Mouse (Mus musculus) forebrain, embryonic 15.5 days (tissue): ENCODE data around the gene Cnep1r1. TPM values are rescaled to one million over a fixed set of nuclear protein-coding genes. Genes with fewer than 3 reads are reported as not detected.

Source experiments
- ATAC-seq: fragments of 200-750 bp; cut with Nextera tagmentation; replicated peaks from 2 replicates; pipeline ENCODE4 v1.8.0; 2017; ENCODE audit warnings: mild to moderate bottlenecking, moderate TSS enrichment, moderate library complexity
- H3K27ac ChIP-seq: fragments of 300-500 bp; sonication (generic); replicated peaks from 2 replicates; pipeline ENCODE4 v1.5.1; 2015; ENCODE audit warnings: mild to moderate bottlenecking, inconsistent platforms
- H3K27me3 ChIP-seq: fragments of 300-500 bp; sonication (generic); 2 replicates; pipeline ENCODE4 v1.6.1; 2015; ENCODE audit warnings: inconsistent platforms
- H3K36me3 ChIP-seq: fragments of 300-500 bp; sonication (generic); 2 replicates; pipeline ENCODE4 v1.6.1; 2015; ENCODE audit warnings: mild to moderate bottlenecking, inconsistent platforms
- H3K4me1 ChIP-seq: fragments of 300-500 bp; sonication (generic); 2 replicates; pipeline ENCODE4 v1.6.1; 2015; ENCODE audit warnings: inconsistent platforms
- H3K4me2 ChIP-seq: fragments of 300-500 bp; sonication (generic); replicated peaks from 2 replicates; pipeline ENCODE4 v1.6.1; 2015; ENCODE audit warnings: mild to moderate bottlenecking, inconsistent platforms
- H3K4me3 ChIP-seq: fragments of 300-500 bp; sonication (generic); 2 replicates; pipeline ENCODE4 v1.5.1; 2015; ENCODE audit warnings: mild to moderate bottlenecking, inconsistent platforms
- H3K9ac ChIP-seq: fragments of 300-500 bp; sonication (generic); replicated peaks from 2 replicates; pipeline ENCODE4 v1.6.1; 2015; ENCODE audit warnings: mild to moderate bottlenecking, inconsistent platforms
- H3K9me3 ChIP-seq: fragments of 300-500 bp; sonication (generic); 2 replicates; pipeline ENCODE4 v1.6.1; 2016; ENCODE audit warnings: inconsistent platforms
- WGBS: fragments of 180-500 bp; shearing (Covaris S2); methylation state at CpG from one replicate; pipeline ENCODE4 v1.1.7; 2015; ENCODE audit warnings: mixed read lengths; 5-methylcytosine and 5-hydroxymethylcytosine counted together
- polyA plus RNA-seq: library from polyadenylated mRNA; unstranded; fragments of >200 nt; fragmentation: Nextera tagmentation; extraction: Ambion mirVana; gene quantifications from 2 replicates; pipeline ENCODE4 v1.2.1, GENCODE M21; 2015

Cnep1r1 gene
- 48.4 and 48.9 TPM in 2 replicates for polyA plus RNA-seq

DNA sequence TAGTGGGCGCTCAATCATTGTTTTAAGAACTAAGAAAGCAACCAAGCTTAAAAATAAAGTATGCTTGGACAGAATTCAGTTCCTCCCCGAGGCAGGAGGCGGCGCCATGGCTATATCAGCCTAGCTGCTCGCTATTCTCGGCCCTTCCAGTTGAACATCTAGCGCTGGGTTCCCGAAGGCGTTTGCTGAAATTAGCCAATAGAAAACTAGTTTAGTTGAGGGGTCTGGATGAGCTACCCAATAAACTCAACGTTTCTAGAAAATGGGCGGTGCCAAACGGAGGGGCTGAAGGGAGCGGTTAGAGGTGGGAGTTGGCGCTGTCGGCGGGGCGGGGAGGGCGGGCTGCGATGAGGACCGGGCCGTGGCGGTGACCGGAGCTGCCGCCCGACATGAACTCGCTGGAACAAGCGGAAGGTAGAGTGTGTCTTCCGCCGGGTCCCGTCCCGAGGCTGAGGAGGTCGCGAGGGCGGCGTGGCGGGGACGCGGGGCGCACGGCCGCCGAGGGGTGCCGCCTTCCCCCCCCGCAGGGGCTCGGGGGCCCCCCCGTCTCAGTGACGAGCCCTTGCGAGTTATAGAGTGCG, at the start of gene Cnep1r1:
Gene Cnep1r1 (plus strand): TSS at position 314 of the 581 bp plus-strand sequence.
- peak; percentile 100 for ATAC-seq
- Histone ChIP-seq H3K4me2 (peak within 1 kb of the TSS; percentile 54), H3K9me3 (no peaks in the 10 kb centered on the region), H3K4me3 (peak within 1 kb of the TSS; percentile 75), H3K36me3 (peaks cover 19% of the 10 kb centered on the region; the same call in 1 of the 2 replicates), H3K27me3 (no peaks in the 10 kb centered on the region), H3K27ac (peak within 1 kb of the TSS; percentile 58), H3K9ac (peak within 1 kb of the TSS; percentile 83), H3K4me1 (peaks cover 12% of the 10 kb centered on the region)
- WGBS: under 1% methylated on average over 49 of the region's 49 CpGs

DNA sequence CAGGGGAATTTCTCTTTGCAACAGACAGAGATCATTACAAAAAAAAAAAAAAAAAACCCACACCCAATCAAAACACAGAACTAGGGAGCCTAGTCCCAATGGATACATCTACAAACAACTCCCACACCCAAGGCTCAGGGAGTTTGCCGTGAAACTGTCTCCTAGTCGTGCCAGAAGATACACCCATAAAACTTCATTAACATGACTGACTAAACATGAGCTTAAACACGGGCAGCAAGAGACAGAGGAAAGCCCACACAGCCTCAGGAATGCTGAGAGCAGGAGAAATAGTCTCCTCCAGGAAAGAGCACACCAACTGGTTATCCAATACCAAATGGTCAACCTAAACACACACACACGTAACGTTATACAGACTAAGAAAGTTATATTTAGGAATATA, 36.4 kb upstream of the Cnep1r1 start:
- Histone ChIP-seq H3K9ac (no peak overlapping the region), H3K9me3 (no peaks in the 10 kb centered on the region), H3K36me3 (no peaks in the 10 kb centered on the region), H3K4me3 (no peak overlapping the region), H3K4me2 (no peak overlapping the region), H3K27me3 (no peaks in the 10 kb centered on the region), H3K4me1 (no peaks in the 10 kb centered on the region), H3K27ac (no peak overlapping the region)
- 80% methylated on average over 5 of the region's 5 CpGs for WGBS
- no peak for ATAC-seq

DNA sequence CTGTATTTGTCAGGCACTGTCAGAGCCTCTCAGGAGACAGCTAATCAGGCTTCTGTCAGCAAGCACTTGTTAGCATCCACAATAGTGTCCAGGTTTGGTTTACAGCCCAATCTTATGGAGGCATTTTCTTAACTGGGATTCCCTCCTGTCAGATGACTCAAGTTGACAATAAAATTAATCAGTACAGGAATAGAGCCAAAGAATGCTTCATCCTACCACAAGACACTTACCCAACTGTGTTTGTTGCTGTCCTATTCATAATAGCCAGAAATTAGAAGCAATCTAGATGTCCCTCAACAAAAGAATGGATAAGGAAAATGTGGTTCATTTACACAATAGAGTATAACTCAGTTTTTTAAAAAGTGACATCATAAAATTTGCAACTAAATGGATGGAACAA, 30.6 kb upstream of the Cnep1r1 start:
- Histone ChIP-seq H3K9ac (no peak overlapping the region), H3K4me3 (no peak overlapping the region), H3K4me1 (no peaks in the 10 kb centered on the region), H3K27ac (no peak overlapping the region), H3K4me2 (no peak overlapping the region), H3K27me3 (no peaks in the 10 kb centered on the region), H3K9me3 (no peaks in the 10 kb centered on the region), H3K36me3 (no peaks in the 10 kb centered on the region)
- ATAC-seq: no peak

DNA sequence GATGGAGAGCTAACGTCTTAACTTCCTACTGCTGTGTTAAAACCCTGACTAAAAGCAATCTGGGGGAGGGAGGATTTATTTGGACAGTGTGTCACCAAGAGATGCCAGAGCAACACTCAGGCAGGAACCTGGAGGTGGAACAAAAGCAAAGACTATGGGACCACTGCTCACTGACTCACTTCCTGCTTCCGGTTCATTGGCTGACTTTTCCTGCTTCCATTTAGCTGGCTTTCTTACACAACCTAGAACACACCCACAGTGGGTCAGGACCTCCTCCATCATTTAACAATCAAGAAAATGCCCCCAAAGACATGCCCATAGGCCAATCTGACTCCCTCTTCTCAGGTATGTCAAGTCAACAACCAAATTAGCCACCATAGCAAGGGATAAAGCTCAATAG, 26.9 kb upstream of the Cnep1r1 start:
- Histone ChIP-seq H3K9ac (no peak overlapping the region), H3K4me2 (no peak overlapping the region), H3K27ac (no peak overlapping the region), H3K4me1 (no peaks in the 10 kb centered on the region), H3K36me3 (no peaks in the 10 kb centered on the region), H3K4me3 (no peak overlapping the region), H3K27me3 (no peaks in the 10 kb centered on the region), H3K9me3 (no peaks in the 10 kb centered on the region)
- no peak for ATAC-seq
- WGBS: 94% methylated on average over 2 of the region's 2 CpGs

DNA sequence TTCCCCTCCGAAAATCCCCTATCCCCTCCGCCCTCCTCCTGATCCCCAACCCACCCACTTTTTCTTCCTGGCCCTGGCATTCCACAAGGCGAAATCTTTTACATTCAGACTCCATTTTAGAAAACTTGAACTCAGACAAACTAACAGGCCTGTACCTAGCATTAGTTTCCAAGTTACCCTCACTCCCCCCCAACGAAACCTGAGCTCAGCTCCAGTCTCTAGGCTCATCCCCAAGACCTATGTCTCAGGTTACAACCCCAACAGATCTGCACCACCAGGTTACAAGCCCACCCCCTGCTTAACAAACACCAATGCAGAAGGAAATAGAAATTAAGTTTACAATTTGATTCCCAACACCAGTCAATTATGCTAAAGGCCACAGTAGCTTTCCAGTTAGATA, 25.2 kb upstream of the Cnep1r1 start:
- 77% methylated on average over 4 of the region's 4 CpGs for WGBS
- Histone ChIP-seq H3K4me2 (no peak overlapping the region), H3K27ac (no peak overlapping the region), H3K9me3 (no peaks in the 10 kb centered on the region), H3K4me1 (no peaks in the 10 kb centered on the region), H3K9ac (no peak overlapping the region), H3K27me3 (no peaks in the 10 kb centered on the region), H3K36me3 (no peaks in the 10 kb centered on the region), H3K4me3 (no peak overlapping the region)
- ATAC-seq: no peak

DNA sequence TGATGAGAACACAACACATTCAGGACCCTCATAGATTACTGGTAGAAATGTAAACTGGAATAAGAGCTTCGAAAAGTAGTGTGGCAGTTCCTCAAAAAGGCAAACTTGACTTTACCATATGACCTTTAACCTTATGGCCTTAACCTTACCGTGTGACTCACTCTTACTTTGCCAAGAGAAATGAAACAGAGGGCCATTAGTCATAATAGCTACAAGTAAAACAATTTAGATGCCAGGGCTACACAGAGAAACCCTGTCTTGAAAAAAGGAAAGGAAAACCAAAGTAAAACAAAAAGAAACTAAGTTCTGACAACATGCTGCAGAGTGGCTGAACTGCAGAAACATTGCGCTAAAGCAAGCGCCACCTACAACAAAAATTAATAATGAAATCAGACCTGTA, 19.7 kb upstream of the Cnep1r1 start:
- no peak overlapping the region for H3K27ac ChIP-seq
- no peak overlapping the region for H3K4me2 ChIP-seq
- H3K36me3 ChIP-seq: no peaks in the 10 kb centered on the region
- no peaks in the 10 kb centered on the region for H3K4me1 ChIP-seq
- H3K4me3 ChIP-seq: no peak overlapping the region
- H3K9me3 ChIP-seq: no peaks in the 10 kb centered on the region
- no peak overlapping the region for H3K9ac ChIP-seq
- WGBS: 87% methylated on average over 4 of the region's 4 CpGs
- H3K27me3 ChIP-seq: no peaks in the 10 kb centered on the region
- no peak for ATAC-seq

DNA sequence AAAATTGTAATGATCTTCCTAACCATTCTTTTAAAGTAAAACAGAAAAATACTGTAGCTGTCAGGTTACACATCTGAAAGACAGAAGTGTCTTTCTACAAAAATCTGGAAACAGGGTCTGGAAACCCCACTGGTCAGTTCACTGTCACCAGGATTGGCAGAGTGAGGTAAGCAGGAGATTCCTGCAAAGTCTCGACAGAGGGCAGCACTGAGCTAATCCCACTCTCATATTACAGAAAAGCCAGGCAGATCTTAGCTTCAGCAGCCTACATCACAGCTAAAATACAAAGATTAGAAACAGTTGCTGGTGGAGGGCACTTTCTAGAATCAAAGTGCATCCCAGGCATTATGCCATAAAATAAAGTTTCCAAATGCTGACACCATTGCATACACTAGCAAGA, 19.0 kb upstream of the Cnep1r1 start:
- Histone ChIP-seq H3K9me3 (no peaks in the 10 kb centered on the region), H3K4me3 (no peak overlapping the region), H3K9ac (no peak overlapping the region), H3K4me2 (no peak overlapping the region), H3K27ac (no peak overlapping the region), H3K36me3 (no peaks in the 10 kb centered on the region), H3K27me3 (no peaks in the 10 kb centered on the region), H3K4me1 (no peaks in the 10 kb centered on the region)
- WGBS: 3% methylated on average over 1 of the region's 1 CpGs
- ATAC-seq: no peak

DNA sequence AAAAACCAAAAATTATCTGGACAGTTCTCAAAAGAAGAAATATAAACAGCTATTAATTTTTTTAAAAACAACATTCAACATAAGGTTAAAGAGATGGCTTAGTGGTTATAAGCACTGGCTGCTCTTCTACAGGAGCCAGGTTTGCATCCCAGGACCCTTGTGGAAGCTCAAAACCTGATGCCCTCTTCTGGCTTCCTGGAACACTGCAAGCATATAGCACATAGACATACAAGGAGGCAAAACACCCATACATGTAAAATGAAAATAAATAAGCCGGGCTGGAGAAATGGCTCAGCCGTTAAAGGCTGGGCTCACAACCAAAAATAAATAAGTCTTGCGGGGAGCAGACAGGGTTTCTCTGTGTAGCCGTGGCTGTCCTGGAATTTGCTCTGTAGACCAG, 9.3 kb upstream of the Cnep1r1 start:
- no peaks in the 10 kb centered on the region for H3K27me3 ChIP-seq
- no peaks in the 10 kb centered on the region for H3K4me1 ChIP-seq
- WGBS: 97% methylated on average over 4 of the region's 4 CpGs

DNA sequence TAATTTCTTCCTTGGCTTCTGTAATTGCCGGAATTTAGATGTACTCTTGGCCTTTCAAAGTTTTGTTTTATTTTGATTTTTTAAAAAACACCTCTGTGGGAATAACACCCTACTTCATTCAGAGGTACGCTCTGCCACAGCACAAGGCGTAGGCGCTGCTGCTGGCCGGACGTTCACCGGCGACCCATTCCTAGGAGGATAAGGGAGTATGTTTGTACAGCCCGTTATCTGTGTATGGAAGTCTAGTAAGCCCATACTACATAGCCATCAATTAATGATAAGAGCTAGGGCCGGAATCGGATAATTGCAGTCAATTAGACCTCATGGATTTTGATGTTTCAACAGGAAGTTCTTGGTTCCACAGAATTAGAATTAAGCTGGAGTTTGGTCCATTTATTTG, 507 bp downstream of the Cnep1r1 start:
- whole genome bisulfite sequencing: under 1% methylated on average over 11 of the region's 11 CpGs
- Histone ChIP-seq H3K27me3 (no peaks in the 10 kb centered on the region), H3K4me1 (peaks cover 12% of the 10 kb centered on the region), H3K9ac (peak overlapping the region; percentile 83), H3K4me2 (peak overlapping the region; percentile 54), H3K36me3 (peaks cover 20% of the 10 kb centered on the region; the same call in 1 of the 2 replicates), H3K9me3 (no peaks in the 10 kb centered on the region), H3K4me3 (peak overlapping the region; percentile 75), H3K27ac (peak overlapping the region; percentile 58)
- peak; percentile 36; the same call in 1 of the 2 replicates for ATAC-seq

More for the DNA sequence above, 9.3 kb upstream of the Cnep1r1 start:
- H3K4me2 ChIP-seq: no peak overlapping the region
- no peak overlapping the region for H3K27ac ChIP-seq
- no peak overlapping the region for H3K4me3 ChIP-seq
- H3K9me3 ChIP-seq: no peaks in the 10 kb centered on the region
- no peaks in the 10 kb centered on the region for H3K36me3 ChIP-seq
- H3K9ac ChIP-seq: no peak overlapping the region
- no peak for ATAC-seq

DNA sequence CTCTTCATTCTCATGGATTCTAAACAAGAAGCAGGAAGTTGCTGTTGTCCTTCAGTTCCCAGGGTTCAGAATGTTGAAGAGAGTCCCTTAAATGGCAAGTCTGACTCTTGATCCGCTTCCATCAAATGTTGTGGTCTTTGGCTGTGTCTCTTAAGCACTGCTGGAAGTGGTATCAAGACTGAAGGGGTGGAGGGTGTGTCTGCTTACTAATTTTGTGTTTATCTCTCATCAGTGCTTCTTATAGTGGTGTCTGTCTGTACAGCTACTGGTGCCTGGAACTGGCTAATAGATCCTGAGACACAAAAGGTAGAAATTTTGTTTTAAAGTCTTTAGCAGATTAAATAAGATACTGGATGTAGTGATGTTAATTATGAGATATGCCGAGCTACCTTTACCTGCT, 6.3 kb downstream of the Cnep1r1 start:
- no peaks in the 10 kb centered on the region for H3K27me3 ChIP-seq

DNA sequence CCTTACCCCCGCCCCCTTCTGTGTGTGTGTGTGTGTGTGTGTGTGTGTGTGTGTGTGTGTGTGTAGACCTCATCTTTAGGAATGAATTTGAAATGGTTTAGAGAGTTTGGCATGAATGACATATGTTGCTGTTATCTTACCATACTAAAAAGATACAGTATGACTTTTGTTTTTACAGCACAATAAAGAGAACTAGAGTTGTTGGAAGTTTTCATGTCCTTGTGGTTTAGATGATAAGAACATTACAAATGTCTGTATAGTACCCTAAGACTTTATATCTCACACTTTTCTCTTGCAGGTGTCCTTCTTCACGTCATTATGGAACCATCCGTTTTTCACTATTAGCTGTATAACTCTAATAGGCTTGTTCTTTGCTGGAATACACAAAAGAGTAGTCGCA, 10.8 kb downstream of the Cnep1r1 start:
- no peaks in the 10 kb centered on the region for H3K4me1 ChIP-seq
- no peak for ATAC-seq
- H3K9ac ChIP-seq: no peak overlapping the region
- WGBS: 95% methylated on average over 4 of the region's 4 CpGs
- no peak overlapping the region for H3K27ac ChIP-seq
- peaks cover 56% of the 10 kb centered on the region for H3K36me3 ChIP-seq
- H3K9me3 ChIP-seq: no peaks in the 10 kb centered on the region
- H3K27me3 ChIP-seq: no peaks in the 10 kb centered on the region
- no peak overlapping the region for H3K4me3 ChIP-seq
- no peak overlapping the region for H3K4me2 ChIP-seq

More for the DNA sequence above, 6.3 kb downstream of the Cnep1r1 start:
- ATAC-seq: no peak
- Histone ChIP-seq H3K9ac (no peak overlapping the region), H3K4me2 (no peak overlapping the region), H3K9me3 (no peaks in the 10 kb centered on the region), H3K27ac (no peak overlapping the region), H3K4me1 (0 out of 2 replicates have a peak, but pooled peaks cover 4% of the 10 kb centered on the region), H3K36me3 (peaks cover 47% of the 10 kb centered on the region), H3K4me3 (no peak overlapping the region)
- 96% methylated on average over 2 of the region's 2 CpGs for WGBS

DNA sequence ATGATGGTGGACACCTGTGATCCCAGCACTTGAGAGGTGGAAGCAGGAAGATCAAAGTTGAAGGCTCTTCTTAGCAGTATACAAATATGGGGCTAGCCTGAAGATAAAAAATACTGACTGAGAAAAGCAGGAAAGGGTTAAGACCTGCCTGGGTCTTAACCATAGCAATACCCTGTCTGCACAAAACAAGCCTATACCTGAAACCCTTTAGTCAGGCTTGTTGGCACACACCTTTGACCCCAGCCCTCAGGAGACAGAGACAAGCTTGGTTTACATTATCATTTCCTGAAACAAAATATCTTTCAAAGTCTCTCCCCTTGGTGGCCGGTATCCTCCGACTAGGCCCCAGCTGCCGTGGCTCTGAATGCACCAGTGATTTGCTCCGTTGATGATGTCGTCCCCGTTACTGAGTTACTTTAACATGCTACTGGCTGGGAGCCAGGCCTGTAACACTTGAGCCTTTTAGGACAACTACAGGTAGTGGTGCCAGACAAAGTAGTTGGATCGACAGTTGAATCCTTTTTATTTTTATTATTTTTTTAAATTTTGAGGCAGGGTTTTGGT, 12.3 kb downstream of the Cnep1r1 start:
- no peak overlapping the region for H3K27ac ChIP-seq
- no peaks in the 10 kb centered on the region for H3K9me3 ChIP-seq
- H3K4me1 ChIP-seq: no peaks in the 10 kb centered on the region
- H3K4me3 ChIP-seq: no peak overlapping the region
- H3K9ac ChIP-seq: no peak overlapping the region
- peaks cover 63% of the 10 kb centered on the region for H3K36me3 ChIP-seq
- no peaks in the 10 kb centered on the region for H3K27me3 ChIP-seq
- WGBS: 51% methylated on average over 7 of the region's 7 CpGs
- no peak for ATAC-seq
- no peak overlapping the region for H3K4me2 ChIP-seq
